ENCODE assay signal across 16 mouse cellular contexts in the genomic region with DNA sequence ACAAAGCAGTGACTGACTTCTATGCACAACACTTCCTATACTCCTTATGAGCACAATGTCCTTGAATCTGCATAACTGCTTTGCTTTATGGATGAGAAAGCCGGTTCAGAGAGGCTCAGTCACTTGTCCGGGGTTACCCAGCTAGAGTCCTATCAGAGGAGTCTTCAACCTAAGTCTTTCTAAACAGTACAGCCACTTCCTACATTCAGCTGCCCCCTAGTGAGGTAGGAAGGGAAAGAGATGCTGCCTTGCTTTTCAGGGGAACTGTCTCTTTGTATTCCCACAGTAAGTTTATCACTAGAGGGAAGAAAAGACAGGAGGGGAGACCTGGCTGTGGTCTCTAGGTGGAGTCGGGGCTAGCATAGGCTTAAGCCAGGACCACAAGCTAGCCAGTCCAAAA.
A peak's percentile ranks its signal among the peaks of the same experiment; 100 is the strongest.
DNase-seq lines count a peak whose midpoint lies in the region; ATAC-seq and TF ChIP-seq lines count a peak whose summit lies in the region.
"Had no signal": no experiment of that assay in that cellular context is flagged by ENCODE, and none has a peak within 500 bp of the region (broad histone marks: within the 10 kb centered on the region; RNA-seq: fewer than 3 reads in every experiment).

No protein-coding gene starts in this region.

- H3K36me3 ChIP-seq in intestine, postnatal 0 days (ENCODE audit: control insufficient read depth, insufficient read depth): no peaks in the 10 kb centered on the region
- no peaks in the 10 kb centered on the region for H3K36me3 ChIP-seq in intestine, embryonic 16.5 days (ENCODE audit: control insufficient read depth, insufficient read depth, low read length)
- H3K36me3 ChIP-seq in midbrain, postnatal 0 days (ENCODE audit: insufficient read depth, low read length): no peaks in the 10 kb centered on the region
- H3K36me3 ChIP-seq in midbrain, embryonic 16.5 days (ENCODE audit: control insufficient read depth, insufficient read depth, low read length): no peaks in the 10 kb centered on the region
- H3K36me3 ChIP-seq: hindbrain, embryonic 13.5 days; intestine, embryonic 15.5 days; limb, embryonic 13.5 days; liver, embryonic 15.5 days had no signal

- TF ChIP-seq CTCF in intestine, postnatal 0 days (IDR thresholded peaks at IDR 0.05; ENCODE audit: low read depth): peak; percentile 38
- TF ChIP-seq CTCF in midbrain, postnatal 0 days (IDR thresholded peaks at IDR 0.05): peak; percentile 66

- no peak overlapping the region for H3K4me3 ChIP-seq in intestine, postnatal 0 days (ENCODE audit: low read depth, low read length)
- no peak overlapping the region for H3K4me3 ChIP-seq in intestine, embryonic 16.5 days (ENCODE audit: low read length)
- H3K4me3 ChIP-seq in midbrain, postnatal 0 days (ENCODE audit: low read depth, low read length): no peak overlapping the region
- H3K4me3 ChIP-seq in midbrain, embryonic 16.5 days (ENCODE audit: low read depth, low read length): no peak overlapping the region
- H3K4me3 ChIP-seq: hindbrain, embryonic 13.5 days; intestine, embryonic 15.5 days; limb, embryonic 13.5 days; liver, embryonic 15.5 days had no signal

- H3K27ac ChIP-seq in intestine, postnatal 0 days (ENCODE audit: low read depth, low read length): no peak overlapping the region
- no peak overlapping the region for H3K27ac ChIP-seq in intestine, embryonic 16.5 days (ENCODE audit: low read length)
- no peak overlapping the region for H3K27ac ChIP-seq in midbrain, postnatal 0 days (ENCODE audit: low read depth, low read length)
- no peak overlapping the region for H3K27ac ChIP-seq in midbrain, embryonic 16.5 days (ENCODE audit: low read length)
- H3K27ac ChIP-seq: hindbrain, embryonic 13.5 days; intestine, embryonic 15.5 days; limb, embryonic 13.5 days; liver, embryonic 15.5 days had no signal

- H3K9me3 ChIP-seq in intestine, postnatal 0 days (ENCODE audit: control insufficient read depth): no peaks in the 10 kb centered on the region
- no peaks in the 10 kb centered on the region for H3K9me3 ChIP-seq in intestine, embryonic 16.5 days (ENCODE audit: control insufficient read depth, low read length)
- H3K9me3 ChIP-seq in midbrain, postnatal 0 days (ENCODE audit: low read length): no peaks in the 10 kb centered on the region
- no peaks in the 10 kb centered on the region for H3K9me3 ChIP-seq in midbrain, embryonic 16.5 days (replicated peaks; ENCODE audit: control insufficient read depth, low read length, poor library complexity, severe bottlenecking)
- H3K9me3 ChIP-seq: hindbrain, embryonic 13.5 days; intestine, embryonic 15.5 days; limb, embryonic 13.5 days; liver, embryonic 15.5 days had no signal

- no peak overlapping the region for H3K4me2 ChIP-seq in intestine, postnatal 0 days (replicated peaks; ENCODE audit: low read depth)
- H3K4me2 ChIP-seq in intestine, embryonic 16.5 days (ENCODE audit: low read depth, low read length): no peak overlapping the region
- no peak overlapping the region for H3K4me2 ChIP-seq in midbrain, postnatal 0 days (ENCODE audit: low read depth, low read length, poor library complexity, severe bottlenecking)
- no peak overlapping the region for H3K4me2 ChIP-seq in midbrain, embryonic 16.5 days (ENCODE audit: low read length)
- H3K4me2 ChIP-seq: hindbrain, embryonic 13.5 days; intestine, embryonic 15.5 days; limb, embryonic 13.5 days; liver, embryonic 15.5 days had no signal

- WGBS in intestine, postnatal 0 days: 32% methylated on average over 3 of the region's 3 CpGs
- WGBS in intestine, embryonic 16.5 days: 30% methylated on average over 3 of the region's 3 CpGs
- 36% methylated on average over 3 of the region's 3 CpGs for WGBS in midbrain, postnatal 0 days
- WGBS in midbrain, embryonic 16.5 days: 31% methylated on average over 3 of the region's 3 CpGs

- H3K4me1 ChIP-seq in intestine, postnatal 0 days (replicated peaks; ENCODE audit: control insufficient read depth, insufficient read depth, low read length): no peaks in the 10 kb centered on the region
- H3K4me1 ChIP-seq in intestine, embryonic 16.5 days (ENCODE audit: control insufficient read depth, insufficient read depth, low read length): no peaks in the 10 kb centered on the region
- no peaks in the 10 kb centered on the region for H3K4me1 ChIP-seq in midbrain, postnatal 0 days (ENCODE audit: insufficient read depth, low read length)
- H3K4me1 ChIP-seq in midbrain, embryonic 16.5 days (ENCODE audit: control insufficient read depth, insufficient read depth, low read length): no peaks in the 10 kb centered on the region
- H3K4me1 ChIP-seq: intestine, embryonic 15.5 days; limb, embryonic 13.5 days; liver, embryonic 15.5 days had no signal

- no peaks in the 10 kb centered on the region for H3K27me3 ChIP-seq in intestine, postnatal 0 days (replicated peaks; ENCODE audit: control insufficient read depth, insufficient read depth, low read length)
- peaks cover 8% of the 10 kb centered on the region; the same call in 1 of the 2 replicates for H3K27me3 ChIP-seq in intestine, embryonic 16.5 days (replicated peaks; ENCODE audit: control insufficient read depth, insufficient read depth, low read length)
- H3K27me3 ChIP-seq in midbrain, postnatal 0 days (ENCODE audit: insufficient read depth, low read length): peaks cover 9% of the 10 kb centered on the region; the same call in 1 of the 2 replicates
- H3K27me3 ChIP-seq in midbrain, embryonic 16.5 days (ENCODE audit: control insufficient read depth, insufficient read depth, low read depth, low read length): peaks cover 5% of the 10 kb centered on the region

- no peak overlapping the region for H3K9ac ChIP-seq in intestine, postnatal 0 days (ENCODE audit: low read depth, low read length)
- no peak overlapping the region for H3K9ac ChIP-seq in intestine, embryonic 16.5 days (ENCODE audit: low read depth, low read length)
- no peak overlapping the region for H3K9ac ChIP-seq in midbrain, postnatal 0 days (replicated peaks; ENCODE audit: low read length, poor library complexity, severe bottlenecking)
- H3K9ac ChIP-seq in midbrain, embryonic 16.5 days (ENCODE audit: low read depth, low read length): no peak overlapping the region
- H3K9ac ChIP-seq: intestine, embryonic 15.5 days; limb, embryonic 13.5 days; liver, embryonic 15.5 days had no signal

- DNase-seq in cerebellum, adult 9-10 months: peak; percentile 41
- no peak for DNase-seq in cerebellum, adult 9-11 months
- peak; percentile 46 for DNase-seq in midbrain, postnatal 0 days (ENCODE audit: low spot score)
- no peak for DNase-seq in adrenal gland, postnatal 14 days
- DNase-seq: gastrocnemius, postnatal 25 days; heart, postnatal 10 days; lung, postnatal 36 days; retina, postnatal 1 day; thymus, postnatal 36 days had no signal

- no peak for ATAC-seq in intestine, postnatal 0 days
- no peak for ATAC-seq in intestine, embryonic 16.5 days
- ATAC-seq in midbrain, postnatal 0 days (ENCODE audit: low FRiP score): no peak
- no peak for ATAC-seq in midbrain, embryonic 16.5 days
- ATAC-seq: intestine, embryonic 15.5 days had no signal

Comparison
In these comparisons a context has a peak if more than half of its experiments do, and no peak if none do; other contexts are left out.
1. DNase-seq: peak in cerebellum, adult 9-10 months (single experiment) and midbrain, postnatal 0 days (single experiment); none in cerebellum, adult 9-11 months (single experiment) and adrenal gland, postnatal 14 days (single experiment).